Mouse (Mus musculus) C2C12 (cell line): ENCODE data around the gene Ttc8. TPM values are rescaled to one million over a fixed set of nuclear protein-coding genes. Genes with fewer than 3 reads are reported as not detected.
"Not testable (repeated sequence)": the region's sequence is repeated elsewhere in the genome, so short reads cannot be mapped to it uniquely, and the experiment has no call there.

ENCODE experiments used
- H3K27me3 ChIP-seq: one replicate; pipeline ENCODE4 v1.6.1; 2011; ENCODE audit not compliant: control insufficient read depth, insufficient read depth, insufficient read length
- H3K36me3 ChIP-seq: one replicate; pipeline ENCODE4 v1.6.1; 2011; ENCODE audit not compliant: control insufficient read depth, insufficient read depth
- H3K4me3 ChIP-seq: one replicate; pipeline ENCODE4 v1.5.1; 2011; ENCODE audit warnings: mild to moderate bottlenecking, control low read depth; ENCODE audit not compliant: poor library complexity, insufficient read depth, severe bottlenecking
- H3K79me2 ChIP-seq: one replicate; pipeline ENCODE4 v1.6.1; 2011; ENCODE audit not compliant: control insufficient read depth, insufficient read depth
- H3K79me3 ChIP-seq: one replicate; pipeline ENCODE4 v1.6.1; 2011; ENCODE audit warnings: low read depth, control low read depth
- H3ac ChIP-seq: one replicate; pipeline ENCODE3; 2011; ENCODE audit warnings: low read depth; ENCODE audit not compliant: control insufficient read depth, insufficient read length
- CEBPB ChIP-seq: IDR thresholded peaks from one replicate; pipeline ENCODE4 v1.6.1; 2011; ENCODE audit warnings: low read depth, mild to moderate bottlenecking, control low read depth, moderate library complexity
- CTCF ChIP-seq: IDR thresholded peaks from one replicate; pipeline ENCODE4 v1.5.1; 2011; ENCODE audit not compliant: control insufficient read depth, insufficient read depth, insufficient read length
- FOSL1 ChIP-seq: IDR thresholded peaks from one replicate; pipeline ENCODE4 v1.8.0; 2011; ENCODE audit warnings: mild to moderate bottlenecking, low read length; ENCODE audit not compliant: poor library complexity, insufficient read depth, severe bottlenecking
- MAX ChIP-seq: IDR thresholded peaks from one replicate; pipeline ENCODE4 v1.6.1; 2011; ENCODE audit warnings: mild to moderate bottlenecking, control low read depth
- MYOD1 ChIP-seq: IDR thresholded peaks from one replicate; pipeline ENCODE4 v1.6.1; 2011; ENCODE audit warnings: low read depth; ENCODE audit not compliant: control insufficient read depth, insufficient read length
- MYOG ChIP-seq: IDR thresholded peaks from one replicate; pipeline ENCODE4 v1.6.1; 2011; ENCODE audit not compliant: control insufficient read depth, insufficient read length; ENCODE audit errors: extremely low read depth
- USF1 ChIP-seq: IDR thresholded peaks from one replicate; pipeline ENCODE4 v1.6.1; 2011; ENCODE audit warnings: low read depth, mild to moderate bottlenecking, control low read depth, moderate library complexity
- polyA plus RNA-seq: library from polyadenylated mRNA; unstranded; fragments of >200 nt; fragmentation: generic; extraction: Trizol; gene quantifications from one replicate; pipeline ENCODE4 v1.2.1, GENCODE M21; 2012; ENCODE audit warnings: missing spikeins

Ttc8 gene
- polyA plus RNA-seq, 1 experiment = 10.0 TPM

DNA sequence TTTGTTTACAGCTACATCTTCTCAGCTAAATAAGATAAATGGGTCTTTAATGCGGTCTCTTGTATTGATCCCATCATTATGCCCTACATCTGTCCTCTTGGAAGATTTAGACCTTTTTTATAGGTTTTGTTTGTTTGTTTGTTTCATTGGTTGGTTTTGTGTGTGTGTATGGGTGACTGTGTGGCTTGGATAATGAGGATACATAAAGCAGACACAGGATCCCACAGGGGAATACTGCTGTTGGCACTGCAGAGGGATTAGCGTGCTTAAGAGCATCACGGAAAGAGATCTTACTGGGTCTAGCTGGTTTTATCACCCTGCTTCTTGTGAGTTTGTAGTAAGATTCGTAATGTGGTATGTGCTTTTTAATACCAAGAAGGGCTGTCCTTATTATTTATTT lies 10.8 kb downstream of the Ttc8 start:
- Histone ChIP-seq H3ac (no peak overlapping the region), H3K4me3 (no peak overlapping the region), H3K36me3 (no peaks in the 10 kb centered on the region), H3K27me3 (no peaks in the 10 kb centered on the region), H3K79me3 (peaks cover 3% of the 10 kb centered on the region), H3K79me2 (no peaks in the 10 kb centered on the region)
- TF ChIP-seq MYOD1 = no peak
- no peak for TF ChIP-seq CEBPB
- no peak for TF ChIP-seq MAX
- no peak for TF ChIP-seq FOSL1
- TF ChIP-seq MYOG = no peak
- TF ChIP-seq USF1 = no peak
- no peak for TF ChIP-seq CTCF

- H3K27me3 ChIP-seq = no peaks in the 10 kb centered on the region
- TF ChIP-seq FOSL1 (no peak), USF1 (no peak), MAX (no peak), CTCF (no peak), MYOG (no peak)
- no peak overlapping the region for H3ac ChIP-seq
- no peaks in the 10 kb centered on the region for H3K36me3 ChIP-seq
- H3K79me2 ChIP-seq = no peaks in the 10 kb centered on the region
- peaks cover 3% of the 10 kb centered on the region for H3K79me3 ChIP-seq
- no peak overlapping the region for H3K4me3 ChIP-seq
These were observed 12.1 kb downstream of the Ttc8 start for GRCm38 (mm10) chr12:98932441-98932840.

DNA sequence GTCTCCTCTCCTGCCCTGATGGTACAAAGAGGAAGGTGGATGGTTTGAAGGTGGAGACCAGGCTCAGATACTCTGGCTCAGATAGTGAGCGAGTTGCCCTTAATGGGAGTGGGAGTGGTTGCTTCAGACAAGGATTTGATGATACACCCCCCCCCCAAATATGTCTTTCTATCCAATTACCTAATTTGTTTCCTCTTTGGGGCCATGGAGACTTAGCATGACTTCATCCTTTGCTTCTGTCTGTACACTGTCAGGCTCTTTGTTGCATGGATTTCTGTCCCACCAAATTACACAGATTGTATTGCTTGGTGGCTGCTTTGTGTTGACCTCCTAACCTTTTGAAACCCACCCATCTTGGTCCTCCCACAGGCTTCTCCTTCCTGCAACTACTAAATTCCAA lies 12.5 kb downstream of the Ttc8 start:
- Histone ChIP-seq H3K27me3 (no peaks in the 10 kb centered on the region), H3K79me3 (peaks cover 3% of the 10 kb centered on the region), H3K79me2 (no peaks in the 10 kb centered on the region), H3K4me3 (no peak overlapping the region), H3K36me3 (no peaks in the 10 kb centered on the region), H3ac (no peak overlapping the region)
- no peak for TF ChIP-seq USF1
- no peak for TF ChIP-seq MYOD1
- TF ChIP-seq MAX = no peak
- TF ChIP-seq CEBPB = no peak
- no peak for TF ChIP-seq CTCF
- TF ChIP-seq MYOG = no peak

DNA sequence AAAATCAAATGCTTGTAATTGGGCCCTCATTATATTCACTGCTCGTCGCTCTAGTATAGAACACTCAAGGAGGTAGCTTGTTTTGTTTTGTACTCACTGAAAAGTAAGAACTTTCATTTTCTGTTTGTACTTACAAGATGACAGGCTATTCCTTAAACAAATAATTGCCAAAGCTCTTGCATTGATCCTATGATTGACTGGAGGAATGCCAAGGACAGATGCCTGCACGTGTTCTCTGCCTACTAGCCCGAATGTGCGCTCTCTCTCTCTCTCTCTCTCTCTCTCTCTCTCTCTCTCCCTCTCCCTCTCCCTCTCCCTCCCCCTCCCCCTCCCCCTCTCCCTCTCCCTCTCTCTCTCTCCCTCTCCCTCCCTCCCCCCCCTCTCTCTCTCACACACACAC lies 30.9 kb downstream of the Ttc8 start:
- not testable (repeated sequence) for H3K27me3 ChIP-seq, H3K36me3 ChIP-seq, H3K4me3 ChIP-seq, H3K79me3 ChIP-seq, H3K79me2 ChIP-seq, H3ac ChIP-seq

- Histone ChIP-seq H3ac (no peak overlapping the region), H3K79me2 (no peaks in the 10 kb centered on the region), H3K27me3 (no peaks in the 10 kb centered on the region), H3K79me3 (no peaks in the 10 kb centered on the region), H3K4me3 (no peak overlapping the region), H3K36me3 (peaks cover under 1% of the 10 kb centered on the region)
- no peak for TF ChIP-seq MAX
- no peak for TF ChIP-seq USF1
- TF ChIP-seq MYOG = no peak
These were observed 36.6 kb downstream of the Ttc8 start for GRCm38 (mm10) chr12:98956951-98957350.

GRCm38 (mm10) chr12:98957455-98957854 lies 37.1 kb downstream of the Ttc8 start:
- H3K79me3 ChIP-seq = no peaks in the 10 kb centered on the region
- no peaks in the 10 kb centered on the region for H3K27me3 ChIP-seq
- peaks cover 6% of the 10 kb centered on the region for H3K36me3 ChIP-seq
- H3K79me2 ChIP-seq = no peaks in the 10 kb centered on the region
- TF ChIP-seq USF1 = no peak
- no peak for TF ChIP-seq CTCF
- TF ChIP-seq MYOD1 = no peak
- TF ChIP-seq MAX = no peak
- TF ChIP-seq CEBPB = no peak
- TF ChIP-seq FOSL1 = no peak
- no peak for TF ChIP-seq MYOG
- no peak overlapping the region for H3ac ChIP-seq
- no peak overlapping the region for H3K4me3 ChIP-seq

DNA sequence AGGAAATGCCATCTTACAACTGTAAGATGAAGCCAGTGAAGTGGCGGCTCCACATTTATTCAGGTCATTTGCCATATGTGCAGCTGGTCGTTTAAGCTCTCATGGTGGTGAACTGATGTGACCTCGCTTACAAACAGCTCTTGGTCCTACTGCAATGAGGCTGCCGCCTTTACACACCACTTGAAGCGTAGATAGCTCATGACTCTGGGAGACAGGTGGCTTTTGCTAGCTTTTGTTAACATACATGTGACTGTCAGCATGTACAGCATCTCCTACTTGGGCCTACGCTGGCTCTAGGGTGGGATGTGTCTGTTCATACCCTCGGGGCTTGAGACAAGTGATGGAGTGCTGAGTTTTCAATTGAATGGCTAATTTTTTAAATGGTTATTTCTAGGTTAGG lies 40.6 kb downstream of the Ttc8 start:
- no peak overlapping the region for H3K4me3 ChIP-seq
- no peaks in the 10 kb centered on the region for H3K27me3 ChIP-seq
- H3K79me2 ChIP-seq = no peaks in the 10 kb centered on the region
- H3ac ChIP-seq = no peak overlapping the region
- no peak for TF ChIP-seq USF1
- peaks cover 6% of the 10 kb centered on the region for H3K36me3 ChIP-seq
- H3K79me3 ChIP-seq = no peaks in the 10 kb centered on the region
